In genomic region chr17:87471661-87472060, GRCm38 (mm10) we compare ENCODE assay signal across 26 mouse cellular contexts. TPM values are rescaled to one million over a fixed set of nuclear protein-coding genes. Genes with fewer than 3 reads are reported as not detected.
"Had no signal": no experiment of that assay in that cellular context is flagged by ENCODE, and none has a peak within 500 bp of the region (broad histone marks: within the 10 kb centered on the region; RNA-seq: fewer than 3 reads in every experiment).

No protein-coding gene starts in this region.

- H3K27ac ChIP-seq: limb, embryonic 12.5 days; limb, embryonic 15.5 days; midbrain, embryonic 10.5 days; midbrain, embryonic 15.5 days; neural tube, embryonic 12.5 days; neural tube, embryonic 15.5 days; stomach, embryonic 15.5 days had no signal

- H3K4me3 ChIP-seq: limb, embryonic 12.5 days; limb, embryonic 15.5 days; megakaryocyte, embryonic 14.5 days; midbrain, embryonic 10.5 days; midbrain, embryonic 15.5 days; myocyte; neural tube, embryonic 12.5 days; neural tube, embryonic 15.5 days; stomach, embryonic 15.5 days had no signal

- H3K36me3 ChIP-seq: limb, embryonic 12.5 days; limb, embryonic 15.5 days; midbrain, embryonic 10.5 days; midbrain, embryonic 15.5 days; neural tube, embryonic 12.5 days; neural tube, embryonic 15.5 days; stomach, embryonic 15.5 days had no signal

- DNase-seq: kidney, adult 18-20 months; kidney, adult 9 months; kidney, postnatal 14 days; kidney, postnatal 4 days; left cerebral cortex, postnatal 4 days; lung, embryonic 14.5 days; right cerebral cortex, adult 18-20 months; right cerebral cortex, postnatal 14 days; right cerebral cortex, postnatal 4 days; thymus, postnatal 25 days had no signal

- H3K4me2 ChIP-seq: limb, embryonic 12.5 days; limb, embryonic 15.5 days; lung, embryonic 14.5 days; midbrain, embryonic 15.5 days; neural tube, embryonic 12.5 days; neural tube, embryonic 15.5 days; stomach, embryonic 15.5 days had no signal

- H3K9me3 ChIP-seq: limb, embryonic 12.5 days; limb, embryonic 15.5 days; midbrain, embryonic 10.5 days; midbrain, embryonic 15.5 days; neural tube, embryonic 12.5 days; neural tube, embryonic 15.5 days; stomach, embryonic 15.5 days had no signal

- H3K9ac ChIP-seq: limb, embryonic 12.5 days; limb, embryonic 15.5 days; lung, embryonic 14.5 days; midbrain, embryonic 15.5 days; neural tube, embryonic 12.5 days; neural tube, embryonic 15.5 days; stomach, embryonic 15.5 days had no signal

- ATAC-seq: intestine, embryonic 16.5 days; lung, postnatal 0 days; midbrain, embryonic 15.5 days had no signal

- H3K27me3 ChIP-seq: midbrain, embryonic 15.5 days; neural tube, embryonic 12.5 days; neural tube, embryonic 15.5 days; stomach, embryonic 15.5 days had no signal

RNA-seq across cellular contexts. Expression of gene Stpg4, which starts 44.1 kb away (rescaled TPM):
- total RNA-seq: layer of hippocampus, adult 18-20 months; layer of hippocampus, postnatal 14 days; left cerebral cortex, adult 8-10 months; left cerebral cortex, postnatal 14 days; left cerebral cortex, postnatal 4 days had no signal
- polyA plus RNA-seq: intestine, embryonic 16.5 days; limb, embryonic 12.5 days; limb, embryonic 15.5 days; liver, embryonic 16.5 days; lung, embryonic 14.5 days; lung, postnatal 0 days; midbrain, embryonic 10.5 days; myocyte; neural tube, embryonic 12.5 days; stomach, embryonic 15.5 days had no signal
